Mouse (Mus musculus) small intestine, adult 2 months (tissue): ENCODE results near the gene Aph1b. TPM values are rescaled to one million over a fixed set of nuclear protein-coding genes. Genes with fewer than 3 reads are reported as not detected.
"Not testable (repeated sequence)": the region's sequence is repeated elsewhere in the genome, so short reads cannot be mapped to it uniquely, and the experiment has no call there.

Experiments used
- H3K27ac ChIP-seq: fragments of 200-500 bp; 2 replicates; pipeline ENCODE4 v1.5.1; 2012; ENCODE audit warnings: low read depth, low read length, control low read depth, inconsistent platforms; ENCODE audit not compliant: insufficient read depth
- H3K27me3 ChIP-seq: fragments of 200-500 bp; 2 replicates; pipeline ENCODE4 v1.6.1; 2012; ENCODE audit warnings: mild to moderate bottlenecking, moderate library complexity, low read length, inconsistent platforms; ENCODE audit not compliant: control insufficient read depth, insufficient read depth
- H3K36me3 ChIP-seq: fragments of 200-500 bp; 2 replicates; pipeline ENCODE4 v1.6.1; 2012; ENCODE audit warnings: mild to moderate bottlenecking, low read length, control low read depth, inconsistent platforms; ENCODE audit not compliant: control insufficient read depth, insufficient read depth
- H3K4me1 ChIP-seq: fragments of 200-500 bp; 2 replicates; pipeline ENCODE4 v1.6.1; 2012; ENCODE audit warnings: low read length, inconsistent platforms, mixed read lengths; ENCODE audit not compliant: control insufficient read depth, insufficient read depth, insufficient read length
- H3K4me3 ChIP-seq: fragments of 200-500 bp; 2 replicates; pipeline ENCODE4 v1.5.1; 2012; ENCODE audit warnings: low read depth, mild to moderate bottlenecking, control low read depth, inconsistent platforms, low read length, moderate library complexity
- CTCF ChIP-seq: fragments of 200-500 bp; IDR thresholded peaks from 2 replicates; pipeline ENCODE4 v1.5.1; 2012; ENCODE audit warnings: low read depth, mild to moderate bottlenecking, control low read depth, inconsistent platforms, low read length, moderate library complexity, mixed read lengths; ENCODE audit not compliant: insufficient replicate concordance, insufficient read length; ENCODE audit errors: extremely low read depth
- POLR2A ChIP-seq: fragments of 200-500 bp; IDR thresholded peaks from 2 replicates; pipeline ENCODE4 v1.6.1; 2012; ENCODE audit warnings: low read depth, mild to moderate bottlenecking, control low read depth, inconsistent platforms, low read length, moderate library complexity
- WGBS: fragments of 180-500 bp; shearing (Covaris S2); methylation state at CpG from one replicate; pipeline ENCODE4 v1.1.7; 2018; 5-methylcytosine and 5-hydroxymethylcytosine counted together
- polyA plus RNA-seq: library from polyadenylated mRNA; depleted of rRNA; stranded (reverse); fragments of >200 nt; gene quantifications from 2 replicates; pipeline ENCODE4 v1.2.3, GENCODE M21; 2012; rRNA removed

Aph1b gene
- polyA plus RNA-seq: 0.68 and 0.79 TPM in 2 replicates

DNA sequence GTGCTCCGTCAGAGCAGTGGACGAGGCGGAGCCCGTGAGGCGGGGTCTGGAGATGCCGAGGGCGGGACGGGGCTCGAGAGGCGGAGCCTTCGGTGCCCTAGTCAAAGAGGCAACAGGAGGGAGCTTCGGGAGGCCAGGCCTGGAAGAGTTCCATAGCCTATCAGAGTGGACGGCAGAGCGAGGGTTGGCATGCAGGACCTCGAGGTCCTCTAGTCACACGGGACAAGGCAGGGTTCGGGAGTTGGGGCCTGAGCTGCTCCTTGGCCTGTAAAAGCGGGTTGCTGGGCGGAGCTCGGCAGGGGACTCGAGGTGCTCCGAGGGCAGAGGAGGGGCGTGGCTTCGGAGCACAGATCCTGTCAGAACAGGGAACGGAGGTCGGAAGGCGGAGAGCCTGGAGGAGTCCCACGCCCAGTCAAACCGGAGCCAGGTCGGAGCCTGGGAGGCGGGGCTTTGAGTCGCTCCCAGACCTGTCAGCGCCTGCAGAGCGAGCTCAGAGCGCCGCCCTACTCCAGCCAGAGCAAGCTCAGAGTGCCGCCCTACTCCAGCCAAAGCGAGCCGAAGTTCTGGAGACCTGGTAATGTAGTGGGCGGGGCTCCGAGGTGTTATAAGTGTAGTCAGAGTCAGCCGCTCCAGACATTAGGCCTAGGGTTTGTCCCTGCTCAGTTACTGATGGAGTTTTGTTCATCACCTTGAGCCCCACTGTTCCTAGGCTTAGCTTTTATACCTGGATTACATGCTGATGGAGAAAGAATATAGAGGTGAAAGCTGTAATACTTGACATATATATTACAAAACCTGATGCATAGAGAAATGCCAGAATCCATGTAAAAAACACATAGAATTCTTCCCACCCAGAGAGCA is at the start of gene Aph1b:
Gene Aph1b, minus strand, starts transcription at position 27 of the 861 bp plus-strand sequence.
- under 1% methylated on average over 42 of the region's 42 CpGs for WGBS
- no peaks in the 10 kb centered on the region for H3K36me3 ChIP-seq
- TF ChIP-seq CTCF (no peak), POLR2A (0 out of 2 replicates have a peak, but pooled peaks have one; percentile 34)
- peak within 1 kb of the TSS; percentile 89 for H3K27ac ChIP-seq
- H3K4me1 ChIP-seq: no peaks in the 10 kb centered on the region
- H3K4me3 ChIP-seq: peak within 1 kb of the TSS; percentile 74
- H3K27me3 ChIP-seq: no peaks in the 10 kb centered on the region

DNA sequence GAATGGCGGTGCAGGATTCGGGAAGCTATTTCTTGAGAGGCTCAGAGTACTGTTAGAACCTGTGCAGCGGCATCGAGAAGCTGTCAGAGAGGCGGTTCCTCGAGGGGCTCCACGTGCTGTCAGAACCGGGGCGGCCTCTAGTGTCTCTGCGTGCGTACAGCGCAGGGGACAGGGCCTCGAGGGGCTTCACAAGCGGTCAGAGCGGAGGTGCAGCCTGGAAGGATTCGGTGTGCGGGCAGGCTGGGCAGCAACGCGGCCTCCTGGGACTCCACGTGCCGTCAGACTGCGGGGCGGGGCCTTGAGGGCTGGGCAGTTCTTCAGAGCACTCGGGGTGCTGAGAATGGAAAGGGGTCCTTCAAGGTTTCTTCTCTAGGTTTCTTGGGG is 39.8 kb upstream of the Aph1b start:
- Histone ChIP-seq H3K4me1 (peaks cover 10% of the 10 kb centered on the region), H3K27me3 (no peaks in the 10 kb centered on the region), H3K36me3 (no peaks in the 10 kb centered on the region), H3K4me3 (peak overlapping the region; percentile 67), H3K27ac (no peak overlapping the region)
- WGBS: under 1% methylated on average over 24 of the region's 24 CpGs
- no peak for TF ChIP-seq CTCF
- TF ChIP-seq POLR2A: no peak

DNA sequence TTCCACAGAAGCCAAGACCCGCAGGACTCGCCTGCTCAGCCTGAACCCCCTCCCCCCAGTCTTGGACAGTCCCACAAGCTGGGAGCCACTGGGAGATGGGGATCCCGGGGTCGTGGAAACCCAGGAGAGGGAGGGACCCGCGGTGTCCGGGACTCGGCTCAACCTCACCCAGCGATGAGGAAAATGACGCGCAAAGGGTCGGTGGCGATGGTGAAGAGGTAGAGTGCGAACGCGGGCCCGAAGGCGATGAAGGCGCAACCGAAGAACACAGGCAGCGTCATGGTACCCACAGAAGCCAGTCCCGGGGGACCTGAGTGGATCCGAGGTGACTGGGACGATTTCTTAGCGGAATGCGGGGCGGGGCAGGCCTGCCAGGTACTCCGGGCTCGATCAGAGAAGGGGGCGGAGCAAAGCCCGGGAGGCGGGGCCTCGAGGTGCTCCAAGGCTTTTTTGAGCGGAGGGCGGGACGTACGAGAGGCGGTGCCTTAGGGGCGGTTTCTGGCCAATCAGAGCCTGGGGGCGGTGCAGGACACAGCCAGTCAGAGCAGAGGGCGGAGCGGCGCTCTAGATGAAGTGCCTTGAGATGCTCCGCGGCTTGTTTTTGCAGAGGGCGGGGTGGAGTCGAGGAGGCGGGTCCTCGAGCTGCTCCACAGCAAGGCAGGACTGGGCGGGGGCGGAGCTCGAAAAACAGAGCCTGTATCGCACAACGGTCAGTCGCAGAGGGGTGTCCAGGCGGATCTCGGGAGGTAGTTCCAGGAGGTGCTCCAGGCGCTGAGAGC is 39.2 kb upstream of the Aph1b start, which contains the start of gene Aph1c:
Gene Aph1c, minus strand, starts transcription at position 409 of the 779 bp plus-strand sequence.
- Histone ChIP-seq H3K27ac (no peak within 1 kb of the TSS), H3K4me3 (peak within 1 kb of the TSS; percentile 77), H3K4me1 (peaks cover 10% of the 10 kb centered on the region), H3K27me3 (no peaks in the 10 kb centered on the region), H3K36me3 (no peaks in the 10 kb centered on the region)
- TF ChIP-seq POLR2A (peak; percentile 36; the same call in 1 of the 2 replicates), CTCF (no peak)
- 1% methylated on average over 58 of the region's 58 CpGs for WGBS

DNA sequence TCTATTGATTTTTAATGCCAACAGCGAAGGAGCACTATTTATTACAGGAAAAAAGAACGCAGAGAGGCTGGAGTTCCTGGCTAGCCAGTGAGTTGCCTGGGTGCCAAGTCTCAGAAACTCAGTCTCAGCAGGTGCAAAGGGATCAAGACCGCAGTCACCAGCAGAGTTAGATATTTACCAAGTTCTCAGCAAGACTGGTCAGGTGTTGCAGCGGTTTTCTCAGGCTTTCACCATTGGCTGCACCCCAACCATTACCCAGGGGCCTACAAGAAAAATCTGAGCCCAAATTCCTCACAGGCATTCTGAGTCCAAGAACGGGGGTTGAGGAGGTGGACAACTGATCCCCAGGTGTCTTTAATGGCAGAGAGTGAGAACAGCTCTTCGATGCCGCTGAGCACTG is 38.6 kb upstream of the Aph1b start:
- TF ChIP-seq POLR2A (no peak), CTCF (peak; percentile 5; the same call in 1 of the 2 replicates)
- peak overlapping the region; percentile 77; the same call in 1 of the 2 replicates for H3K4me3 ChIP-seq
- peaks cover 10% of the 10 kb centered on the region for H3K4me1 ChIP-seq
- H3K36me3 ChIP-seq: no peaks in the 10 kb centered on the region
- WGBS: 24% methylated on average over 7 of the region's 7 CpGs
- H3K27ac ChIP-seq: no peak overlapping the region
- no peaks in the 10 kb centered on the region for H3K27me3 ChIP-seq

DNA sequence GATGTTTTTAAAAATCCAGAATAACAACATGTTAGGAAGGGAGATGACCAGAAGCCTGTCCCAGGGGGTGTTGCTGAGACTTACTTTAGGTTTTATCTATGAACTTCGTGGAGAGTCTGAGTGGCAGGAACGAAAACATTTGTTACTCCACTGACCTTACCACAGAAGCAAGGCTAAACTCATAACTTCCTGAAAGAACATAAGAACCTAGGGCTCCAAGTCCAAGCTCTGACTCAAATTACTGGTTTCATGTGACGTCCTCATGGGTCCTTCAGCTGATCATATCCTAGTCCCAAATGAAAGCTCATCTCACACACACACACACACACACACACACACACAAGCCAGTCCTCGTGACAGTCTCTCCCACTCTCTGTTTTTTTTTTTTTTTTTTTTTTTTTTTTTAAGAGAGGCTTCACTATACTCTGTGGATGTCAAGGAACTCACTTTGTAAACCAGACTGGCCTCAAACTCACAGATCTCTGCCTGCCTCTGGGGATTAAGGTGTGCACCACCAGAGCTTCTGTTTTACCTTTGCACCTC is 37.1 kb upstream of the Aph1b start:
- WGBS: 71% methylated on average over 4 of the region's 4 CpGs
- no peak overlapping the region for H3K27ac ChIP-seq

DNA sequence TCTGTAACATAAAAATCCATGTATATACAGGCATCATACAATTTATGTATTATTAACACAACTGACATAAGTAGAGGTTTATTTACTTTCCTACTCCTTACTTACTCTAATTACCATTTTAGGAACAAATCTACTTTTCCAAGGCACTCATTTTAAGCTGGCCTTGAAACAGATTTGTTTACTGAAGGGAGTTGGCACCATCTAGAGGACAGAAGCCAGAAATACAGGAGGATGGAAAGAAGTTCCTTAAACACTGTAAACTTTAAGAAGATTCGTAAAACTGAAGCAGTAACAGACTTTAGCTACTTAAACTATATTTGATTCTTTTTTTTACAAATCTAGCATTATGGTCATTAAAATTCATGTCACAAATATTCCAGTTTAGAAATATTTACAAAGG is 30.7 kb upstream of the Aph1b start:
- no peaks in the 10 kb centered on the region for H3K27me3 ChIP-seq
- H3K4me1 ChIP-seq: no peaks in the 10 kb centered on the region
- no peak overlapping the region for H3K27ac ChIP-seq
- 30% methylated on average over 1 of the region's 1 CpGs for WGBS
- TF ChIP-seq CTCF (no peak), POLR2A (no peak)
- H3K36me3 ChIP-seq: no peaks in the 10 kb centered on the region
- H3K4me3 ChIP-seq: no peak overlapping the region

More for the DNA sequence above, 37.1 kb upstream of the Aph1b start:
- no peak for TF ChIP-seq POLR2A
- TF ChIP-seq CTCF: no peak
- Histone ChIP-seq H3K36me3 (no peaks in the 10 kb centered on the region), H3K4me3 (no peak overlapping the region), H3K27me3 (no peaks in the 10 kb centered on the region), H3K4me1 (peaks cover 10% of the 10 kb centered on the region)

DNA sequence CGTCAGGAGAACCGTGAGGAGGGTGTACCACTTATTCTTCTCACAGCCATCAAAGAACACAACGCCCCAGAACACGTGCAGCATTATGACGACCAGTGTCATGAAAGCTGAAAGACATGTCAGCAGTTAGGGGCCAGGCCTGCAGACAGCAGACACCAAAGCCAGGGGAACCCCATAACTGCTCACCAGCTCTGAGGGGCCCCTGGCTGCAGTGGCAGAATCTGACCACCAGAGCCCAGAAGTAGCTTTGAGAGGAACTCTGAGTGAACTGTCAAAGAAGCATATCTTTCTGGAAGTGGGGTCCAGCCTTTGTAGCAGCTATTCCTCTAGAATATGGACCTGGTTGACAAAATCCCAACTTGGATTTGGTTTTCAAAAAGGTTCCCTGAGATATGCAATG is 27.0 kb upstream of the Aph1b start:
- WGBS: 78% methylated on average over 2 of the region's 5 CpGs
- not testable (repeated sequence) for H3K36me3 ChIP-seq, H3K27me3 ChIP-seq, H3K27ac ChIP-seq, H3K4me1 ChIP-seq, H3K4me3 ChIP-seq
